Mouse (Mus musculus) heart, adult 2 months (tissue): Measurements from ENCODE around the gene Bsn. TPM values are rescaled to one million over a fixed set of nuclear protein-coding genes. Genes with fewer than 3 reads are reported as not detected.

Experiments used
- DNase-seq, 2 experiments: peaks; one replicate each; pipeline ENCODE4 v3.0.0; 2021
- H3K27ac ChIP-seq: fragments of 200-600 bp; 2 replicates; pipeline ENCODE4 v1.8.1; 2022
- H3K27me3 ChIP-seq: fragments of 200-500 bp; 2 replicates; pipeline ENCODE4 v1.6.1; 2012; ENCODE audit warnings: mild to moderate bottlenecking, low read length, inconsistent platforms, mixed read lengths; ENCODE audit not compliant: control insufficient read depth, insufficient read depth
- H3K36me3 ChIP-seq: fragments of 200-500 bp; 2 replicates; pipeline ENCODE4 v1.6.1; 2012; ENCODE audit warnings: low read length, inconsistent platforms; ENCODE audit not compliant: control insufficient read depth, insufficient read depth
- H3K4me1 ChIP-seq: fragments of 200-500 bp; 2 replicates; pipeline ENCODE4 v1.6.1; 2011; ENCODE audit warnings: low read length; ENCODE audit not compliant: control insufficient read depth, insufficient read depth
- H3K4me3 ChIP-seq: fragments of 200-600 bp; 2 replicates; pipeline ENCODE4 v1.8.1; 2022
- H3K79me2 ChIP-seq: fragments of 200-500 bp; replicated peaks from 2 replicates; pipeline ENCODE4 v1.6.1; 2012; ENCODE audit warnings: mild to moderate bottlenecking, inconsistent platforms, low read length, moderate library complexity, mixed read lengths; ENCODE audit not compliant: control insufficient read depth, insufficient read depth
- H3K9ac ChIP-seq: fragments of 200-500 bp; 2 replicates; pipeline ENCODE4 v1.6.1; 2012; ENCODE audit warnings: low read depth, mild to moderate bottlenecking, control low read depth, inconsistent platforms, low read length, mixed read lengths
- CTCF ChIP-seq: fragments of 200-600 bp; IDR thresholded peaks from 2 replicates; pipeline ENCODE4 v1.8.1; 2022; ENCODE audit warnings: antibody characterized with exemption, mild to moderate bottlenecking, moderate library complexity
- EP300 ChIP-seq: fragments of 200-500 bp; IDR thresholded peaks from 2 replicates; pipeline ENCODE4 v1.6.1; 2011; ENCODE audit warnings: low read depth, low read length, control low read depth; ENCODE audit not compliant: insufficient read depth
- POLR2A ChIP-seq: fragments of 200-500 bp; IDR thresholded peaks from 2 replicates; pipeline ENCODE4 v1.6.1; 2011; ENCODE audit warnings: mild to moderate bottlenecking, low read depth, low read length, control low read depth; ENCODE audit not compliant: insufficient read depth
- WGBS: fragments of 180-500 bp; shearing (Covaris S2); methylation state at CpG from one replicate; pipeline ENCODE4 v1.1.7; 2018; 5-methylcytosine and 5-hydroxymethylcytosine counted together
- intact Hi-C: fragments of 180-260 bp; cut with DNase I; formaldehyde crosslinking; loops from one replicate; pipeline ENCODE4 v1.15.1; 2025
- polyA plus RNA-seq: library from polyadenylated mRNA; depleted of rRNA; stranded (reverse); fragments of >200 nt; gene quantifications from 2 replicates; pipeline ENCODE4 v1.2.3, GENCODE M21; 2012
- total RNA-seq, 2 experiments: library from RNA; stranded (reverse); gene quantifications; 2 replicates each; pipeline ENCODE4 v1.2.3; 2021

Bsn gene
- total and polyA plus RNA-seq, 3 experiments, result 0.03 to 0.10 (median 0.05) TPM

GRCm38 (mm10) chr9:108069007-108069406 is 121.2 kb downstream of the Bsn start:
- Histone ChIP-seq H3K4me1 (peaks cover 1% of the 10 kb centered on the region), H3K79me2 (no peaks in the 10 kb centered on the region), H3K27ac (no peak overlapping the region), H3K27me3 (no peaks in the 10 kb centered on the region), H3K36me3 (no peaks in the 10 kb centered on the region), H3K4me3 (no peak overlapping the region), H3K9ac (no peak overlapping the region)
- DNase-seq, result no peak
- 87% methylated on average over 9 of the region's 9 CpGs for WGBS
- TF ChIP-seq EP300 (no peak), CTCF (no peak), POLR2A (no peak)
- intact Hi-C loops, result loop anchor here (10.0 kb wide), 1 partner anchor 294 kb away; the partner anchor contains the start of gene Rbm5

DNA sequence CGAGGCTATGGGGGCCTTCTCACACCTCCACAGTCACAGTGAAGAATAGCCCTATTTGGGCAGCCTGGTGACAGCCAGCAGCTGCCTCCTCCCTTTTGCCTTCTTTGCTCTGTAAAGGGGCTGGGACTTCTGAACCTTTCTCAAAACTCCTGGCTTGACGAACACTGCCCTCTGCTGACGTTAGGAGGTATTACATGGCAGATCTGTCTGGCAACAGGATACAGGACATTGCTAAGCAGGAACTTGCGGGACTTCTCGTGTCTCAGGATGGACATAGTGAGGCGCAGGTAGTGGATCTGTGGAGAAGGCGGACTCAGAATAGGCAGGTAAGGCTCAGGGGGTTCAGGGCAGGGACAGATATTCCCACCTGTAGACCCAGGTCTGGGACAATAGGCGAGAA is 122.3 kb downstream of the Bsn start:
- DNase-seq, result peak; percentile 82 to 85
- WGBS, result 18% methylated on average over 8 of the region's 8 CpGs

GRCm38 (mm10) chr9:108067199-108067598 is 123.0 kb downstream of the Bsn start:
- Histone ChIP-seq H3K36me3 (no peaks in the 10 kb centered on the region), H3K79me2 (no peaks in the 10 kb centered on the region), H3K4me1 (peaks cover 1% of the 10 kb centered on the region), H3K27me3 (no peaks in the 10 kb centered on the region), H3K9ac (no peak overlapping the region), H3K4me3 (no peak overlapping the region), H3K27ac (no peak overlapping the region)
- 79% methylated on average over 7 of the region's 7 CpGs for WGBS
- intact Hi-C loops, result loop anchor here (10.0 kb wide), 1 partner anchor 292 kb away; the partner anchor contains the start of gene Rbm5
- no peak for TF ChIP-seq POLR2A
- peak; percentile 13; the same call in 1 of the 2 replicates for TF ChIP-seq CTCF
- DNase-seq, result no peak

More for the DNA sequence above, 122.3 kb downstream of the Bsn start:
- H3K27me3 ChIP-seq, result no peaks in the 10 kb centered on the region
- no peaks in the 10 kb centered on the region for H3K36me3 ChIP-seq
- TF ChIP-seq CTCF, result no peak; the same call in none of the 2 replicates
- no peak for TF ChIP-seq POLR2A
- peak; percentile 80; the same call in 1 of the 2 replicates for TF ChIP-seq EP300
- peaks cover 1% of the 10 kb centered on the region for H3K4me1 ChIP-seq
- H3K27ac ChIP-seq, result no peak overlapping the region
- H3K9ac ChIP-seq, result no peak overlapping the region
- no peaks in the 10 kb centered on the region for H3K79me2 ChIP-seq
- intact Hi-C loops, result loop anchor here (1.0 to 10.0 kb wide), 3 partner anchors 105 to 293 kb away; partner anchors contain the start of gene Rbm5
- no peak overlapping the region for H3K4me3 ChIP-seq

- intact Hi-C loops, result loop anchor here (10.0 kb wide), 1 partner anchor 291 kb away; the partner anchor contains the start of gene Rbm5
- H3K27me3 ChIP-seq, result no peaks in the 10 kb centered on the region
- H3K36me3 ChIP-seq, result no peaks in the 10 kb centered on the region
- DNase-seq, result peak; percentile 59 to 65
- WGBS, result 36% methylated on average over 5 of the region's 5 CpGs
- H3K27ac ChIP-seq, result no peak overlapping the region
- H3K4me3 ChIP-seq, result no peak overlapping the region
- TF ChIP-seq CTCF (peak; percentile 85), EP300 (no peak)
- no peak overlapping the region for H3K9ac ChIP-seq
- peaks cover 1% of the 10 kb centered on the region; the same call in 1 of the 2 replicates for H3K4me1 ChIP-seq
- no peaks in the 10 kb centered on the region for H3K79me2 ChIP-seq
These were observed 124.6 kb downstream of the Bsn start for GRCm38 (mm10) chr9:108065491-108066011.

GRCm38 (mm10) chr9:108063361-108063760 is 126.8 kb downstream of the Bsn start:
- no peak overlapping the region for H3K4me3 ChIP-seq
- no peak overlapping the region for H3K9ac ChIP-seq
- peaks cover 1% of the 10 kb centered on the region; the same call in 1 of the 2 replicates for H3K4me1 ChIP-seq
- no peaks in the 10 kb centered on the region for H3K36me3 ChIP-seq
- intact Hi-C loops, result loop anchor here (10.0 kb wide), 1 partner anchor 289 kb away; the partner anchor contains the start of gene Rbm5
- H3K27ac ChIP-seq, result no peak overlapping the region
- no peak for DNase-seq
- TF ChIP-seq POLR2A (no peak), EP300 (no peak), CTCF (no peak)
- H3K27me3 ChIP-seq, result no peaks in the 10 kb centered on the region
- WGBS, result 91% methylated on average over 12 of the region's 12 CpGs
- no peaks in the 10 kb centered on the region for H3K79me2 ChIP-seq

GRCm38 (mm10) chr9:108062142-108062541 is 128.0 kb downstream of the Bsn start:
- Histone ChIP-seq H3K9ac (no peak overlapping the region), H3K36me3 (no peaks in the 10 kb centered on the region), H3K27me3 (no peaks in the 10 kb centered on the region), H3K79me2 (no peaks in the 10 kb centered on the region), H3K27ac (no peak overlapping the region), H3K4me1 (peaks cover 1% of the 10 kb centered on the region; the same call in 1 of the 2 replicates), H3K4me3 (no peak overlapping the region)
- intact Hi-C loops, result loop anchor here (10.0 kb wide), 1 partner anchor 287 kb away; the partner anchor contains the start of gene Rbm5
- no peak for DNase-seq
- TF ChIP-seq CTCF (no peak), POLR2A (no peak), EP300 (no peak)
- WGBS, result 94% methylated on average over 3 of the region's 3 CpGs
